Mouse (Mus musculus): ENCODE data around the gene Anxa3.

The Anxa3 gene

DNA sequence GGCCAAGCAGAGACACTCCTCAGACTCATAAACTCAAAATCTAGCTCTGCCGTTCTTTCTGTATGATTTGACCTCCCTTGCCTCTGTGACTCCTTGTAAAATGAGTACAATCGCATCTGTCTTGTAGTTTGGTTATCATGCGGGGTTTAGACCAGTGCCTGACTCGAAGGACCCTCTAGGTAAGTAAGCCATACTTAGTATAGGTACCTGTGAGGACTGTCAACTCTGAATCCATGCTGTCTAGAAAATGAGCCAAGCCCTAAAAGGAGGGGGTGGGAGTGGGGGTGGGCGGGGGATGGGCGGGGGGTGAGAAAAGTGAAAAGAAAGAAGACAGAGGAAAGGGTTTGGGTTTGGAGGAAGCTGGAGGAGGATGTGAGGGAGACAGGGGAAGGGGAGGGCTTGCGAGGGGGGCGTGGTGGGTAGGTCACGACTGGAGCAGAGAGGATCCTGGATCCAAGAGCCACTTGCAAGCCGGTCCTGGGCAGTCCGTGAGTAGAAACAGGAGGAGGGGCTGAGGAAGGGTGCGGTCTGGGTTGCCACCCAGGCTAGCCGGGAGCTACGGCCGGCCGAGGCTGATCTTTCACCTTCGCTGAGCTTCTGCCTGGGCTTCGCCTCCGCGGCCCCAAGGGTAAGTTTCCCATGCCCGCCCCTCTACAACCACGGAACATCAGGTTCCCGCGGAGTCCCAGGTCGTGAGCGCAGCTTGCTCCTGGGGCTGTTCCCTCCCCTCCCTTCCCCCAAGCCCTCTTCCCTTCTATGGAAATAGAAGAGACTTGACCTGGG is at the start of gene Anxa3:
Anxa3 (plus strand) TSS at position 404 of the 783 bp plus-strand sequence.
- peak; percentile 59 for DNase-seq

GRCm38 (mm10) chr5:96747195-96747984 is 45.7 kb upstream of the Anxa3 start:
- DNase-seq: no peak

DNA sequence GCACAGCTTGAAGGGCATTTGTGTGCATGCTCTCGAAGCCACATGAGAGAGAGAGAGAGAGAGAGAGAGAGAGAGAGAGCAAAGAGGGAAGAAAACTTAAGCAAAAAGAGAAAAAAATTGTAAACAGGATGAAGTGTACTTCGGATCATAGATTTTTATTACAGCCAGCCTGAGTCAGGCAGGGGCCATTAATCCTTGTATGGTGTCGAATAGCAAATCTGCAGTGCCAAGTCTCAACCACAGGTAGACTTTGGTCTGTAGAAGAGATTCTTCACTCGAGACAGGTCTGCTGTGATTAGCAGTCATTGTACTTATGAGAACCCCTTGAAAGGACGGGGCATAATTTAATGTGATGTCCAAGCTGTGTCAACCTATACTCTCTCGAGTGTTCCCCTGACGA is 35.5 kb upstream of the Anxa3 start:
- DNase-seq: no peak

GRCm38 (mm10) chr5:96762021-96762420 is 31.1 kb upstream of the Anxa3 start:
- no peak for DNase-seq

DNA sequence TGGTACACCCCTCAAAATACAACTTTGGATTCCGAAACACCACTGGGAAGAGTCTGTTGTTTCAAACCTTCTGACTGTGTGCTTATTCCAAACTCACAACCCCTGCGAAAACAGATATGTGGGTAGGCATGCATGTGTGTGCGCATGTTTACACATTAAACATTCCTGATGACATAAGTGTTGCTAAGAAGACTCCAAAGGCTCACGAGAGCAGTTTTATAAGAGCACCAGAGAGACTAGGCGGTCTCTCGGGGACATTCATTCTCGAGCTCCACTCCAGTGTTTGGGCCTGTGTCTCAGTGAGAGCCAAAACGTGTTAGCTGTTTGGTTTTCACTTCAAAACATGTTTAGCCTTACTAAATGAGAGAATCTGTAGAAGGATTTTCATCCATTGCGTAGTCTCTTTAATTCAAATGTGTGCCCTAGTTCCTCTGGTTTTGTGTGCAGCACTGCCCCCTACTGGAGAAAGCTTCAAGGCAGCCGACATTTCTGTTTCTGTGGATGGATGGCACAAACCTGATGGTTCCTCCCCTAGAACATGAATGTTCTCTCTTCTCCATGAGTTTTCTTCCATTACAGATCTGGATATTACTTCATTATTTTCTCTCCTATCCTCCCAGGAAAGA is 24.2 kb upstream of the Anxa3 start:
- DNase-seq: peak; percentile 34

DNA sequence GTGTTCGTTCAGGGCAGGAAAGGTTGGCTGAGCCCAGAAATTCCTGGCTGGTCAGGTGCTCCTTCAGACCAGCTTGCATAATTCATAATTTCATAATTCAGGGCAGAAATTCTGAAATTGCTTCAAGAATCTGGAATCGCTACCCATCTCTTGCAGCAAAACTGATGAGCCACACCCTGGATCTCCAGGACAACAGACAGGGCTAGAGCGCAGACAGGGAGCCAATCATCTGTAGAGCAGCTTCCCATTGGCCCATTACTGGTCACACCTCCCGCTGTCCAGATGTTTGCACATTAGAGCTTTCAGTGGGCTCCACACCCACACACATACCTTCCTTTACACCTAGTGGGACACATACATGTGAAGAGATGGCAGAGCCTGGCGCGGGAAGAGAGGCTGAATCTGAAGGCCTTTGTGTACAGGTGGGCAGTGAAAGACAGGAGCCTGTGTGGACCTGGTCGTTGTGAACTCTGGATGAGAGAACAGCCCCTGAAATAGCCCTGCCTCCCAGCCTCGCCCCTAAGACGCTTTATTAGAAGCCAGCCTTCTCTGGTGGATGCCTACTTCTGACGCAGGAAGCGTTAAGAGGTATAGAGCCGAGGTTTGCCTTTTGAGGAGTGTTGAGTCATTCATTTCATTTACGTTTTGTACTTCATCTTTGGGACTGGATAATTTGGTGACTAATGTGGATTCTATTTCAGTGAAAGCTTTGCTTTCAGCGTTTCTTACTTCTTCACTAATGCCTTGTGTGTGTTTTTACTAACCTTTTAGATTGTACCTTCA is 9.4 kb upstream of the Anxa3 start:
- no peak for DNase-seq

DNA sequence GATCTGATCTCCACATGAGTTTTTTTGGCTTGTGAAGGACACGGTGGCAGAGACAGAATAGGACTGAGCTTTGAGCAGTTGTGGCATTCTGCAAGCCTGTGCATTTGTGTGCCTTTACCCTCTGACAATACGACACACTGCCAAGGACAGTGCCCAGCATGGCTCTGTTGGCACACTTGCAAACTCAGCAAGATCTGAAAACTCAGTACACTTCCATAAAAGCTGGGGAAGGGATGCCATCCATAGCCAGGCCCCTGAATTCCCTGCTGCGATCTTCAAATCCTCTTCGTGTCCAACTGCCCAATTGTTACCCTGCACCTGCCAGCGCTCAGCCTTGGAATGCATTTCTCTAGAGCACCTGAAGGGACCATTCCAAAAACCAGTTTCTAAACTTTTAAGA is 8.0 kb upstream of the Anxa3 start:
- DNase-seq: no peak

- DNase-seq: peak; percentile 49
Measured at GRCm38 (mm10) chr5:96792422-96792821, 717 bp upstream of the Anxa3 start.

GRCm38 (mm10) chr5:96793953-96794635 is 955 bp downstream of the Anxa3 start:
- DNase-seq: no peak

GRCm38 (mm10) chr5:96795752-96796151 is 2.6 kb downstream of the Anxa3 start:
- DNase-seq: peak; percentile 27

DNA sequence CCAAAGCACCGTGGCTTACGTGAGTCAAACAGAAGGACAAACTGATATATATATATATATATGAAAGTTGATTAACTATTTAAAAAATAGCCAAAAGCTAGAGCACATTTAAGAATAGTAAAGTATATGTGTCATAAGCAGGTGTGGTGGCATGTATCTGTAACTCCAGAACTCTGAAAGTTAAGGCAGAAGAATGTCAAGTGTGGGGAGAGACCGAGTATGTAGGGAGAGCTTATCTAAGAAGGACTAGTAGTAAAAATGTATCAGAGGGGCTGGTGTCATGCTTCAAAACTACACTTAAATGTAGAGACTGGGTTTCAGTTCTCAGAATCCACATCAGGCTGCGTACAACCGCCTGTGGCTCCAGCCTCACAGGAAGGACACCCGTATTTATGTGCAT is 4.3 kb downstream of the Anxa3 start:
- no peak for DNase-seq

DNA sequence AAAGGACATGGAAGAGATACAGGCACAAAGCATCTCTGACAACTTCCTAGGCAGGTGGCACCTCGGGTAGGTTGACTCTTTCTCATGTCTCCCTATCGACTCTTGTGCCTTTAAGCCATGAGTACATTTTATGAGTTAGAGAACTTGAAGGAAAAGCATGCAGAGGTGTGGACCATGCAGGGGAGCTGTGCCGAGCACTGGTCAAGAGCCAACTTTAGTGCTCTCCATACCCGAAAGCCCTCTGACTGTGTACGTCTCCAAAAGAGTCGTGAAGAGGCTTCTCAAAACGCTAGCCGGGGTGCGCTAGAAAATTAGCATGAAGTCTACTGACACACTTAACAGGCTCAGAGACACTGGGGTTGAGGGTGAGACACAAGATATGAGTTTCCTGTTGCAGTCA is 6.0 kb downstream of the Anxa3 start:
- DNase-seq: no peak

GRCm38 (mm10) chr5:96799969-96800368 is 6.8 kb downstream of the Anxa3 start:
- DNase-seq: no peak

DNA sequence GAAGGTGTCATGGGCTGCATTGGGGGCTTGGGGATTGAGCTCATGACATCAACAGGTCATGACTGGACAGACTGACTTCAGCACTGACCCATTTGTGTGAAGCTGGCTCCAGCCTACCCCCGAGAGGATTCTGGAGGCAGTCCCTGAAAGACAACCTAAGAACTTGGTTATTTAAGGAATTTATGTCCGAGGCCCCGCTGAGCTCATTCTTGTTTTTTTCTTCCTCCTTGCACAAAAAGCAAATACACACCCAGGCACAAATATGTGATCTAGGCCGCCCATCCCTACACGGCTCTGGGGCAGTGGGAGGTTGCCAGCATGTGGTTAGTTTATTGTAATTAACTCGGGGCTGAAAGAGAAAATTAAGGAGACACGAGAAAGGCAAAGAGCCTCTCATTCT is 9.0 kb downstream of the Anxa3 start:
- no peak for DNase-seq

GRCm38 (mm10) chr5:96803091-96803490 is 10.0 kb downstream of the Anxa3 start:
- peak; percentile 20 for DNase-seq

GRCm38 (mm10) chr5:96804304-96804703 is 11.2 kb downstream of the Anxa3 start:
- DNase-seq: peak; percentile 30

GRCm38 (mm10) chr5:96804813-96805212 is 11.7 kb downstream of the Anxa3 start:
- DNase-seq: no peak

DNA sequence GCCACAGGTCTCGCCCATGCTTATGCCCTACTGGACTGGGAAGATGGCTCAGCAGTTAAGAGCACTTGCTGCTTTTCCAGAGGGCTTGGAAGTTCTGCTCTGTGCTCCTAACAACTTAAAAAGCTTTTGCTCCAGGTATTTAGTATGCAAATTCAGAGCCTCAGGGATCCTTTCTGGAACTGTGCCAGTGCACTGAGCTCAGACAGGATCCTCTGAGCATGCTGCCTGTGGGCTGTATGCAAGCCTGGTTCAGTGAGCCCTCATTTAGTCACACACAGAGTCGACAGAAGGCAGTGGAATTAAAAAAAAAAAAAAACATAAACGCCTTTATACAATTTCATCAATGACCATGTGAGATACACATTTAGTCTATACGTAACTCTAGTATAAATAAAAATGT is 17.5 kb downstream of the Anxa3 start:
- no peak for DNase-seq

DNA sequence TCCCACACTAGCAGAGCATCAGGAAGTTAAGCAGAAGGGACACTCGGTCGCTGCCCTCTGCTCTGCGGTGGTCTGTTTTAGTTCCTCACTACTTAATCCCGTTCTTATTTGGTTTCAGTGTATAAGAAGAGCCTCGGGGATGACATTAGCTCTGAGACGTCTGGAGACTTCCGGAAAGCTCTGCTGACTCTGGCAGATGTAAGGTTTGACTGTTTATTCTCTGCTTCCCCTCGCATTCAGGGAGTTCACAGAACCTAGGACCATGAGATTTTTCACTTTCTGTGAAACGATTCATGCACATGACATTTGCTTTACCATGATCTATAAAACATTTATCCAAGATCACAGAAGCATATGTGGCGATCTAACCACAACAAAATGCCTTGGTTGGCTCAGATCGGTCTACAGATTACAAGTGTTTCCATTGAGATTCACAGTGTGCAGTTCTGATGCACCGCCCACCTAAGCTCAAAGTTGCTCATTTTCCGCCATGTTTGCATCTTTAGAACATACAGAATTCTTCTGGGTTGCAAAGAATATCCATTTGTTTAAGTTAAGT is 31.7 kb downstream of the Anxa3 start:
- no peak for DNase-seq

- DNase-seq: no peak
Measured at GRCm38 (mm10) chr5:96827176-96827575, 34.0 kb downstream of the Anxa3 start.

DNA sequence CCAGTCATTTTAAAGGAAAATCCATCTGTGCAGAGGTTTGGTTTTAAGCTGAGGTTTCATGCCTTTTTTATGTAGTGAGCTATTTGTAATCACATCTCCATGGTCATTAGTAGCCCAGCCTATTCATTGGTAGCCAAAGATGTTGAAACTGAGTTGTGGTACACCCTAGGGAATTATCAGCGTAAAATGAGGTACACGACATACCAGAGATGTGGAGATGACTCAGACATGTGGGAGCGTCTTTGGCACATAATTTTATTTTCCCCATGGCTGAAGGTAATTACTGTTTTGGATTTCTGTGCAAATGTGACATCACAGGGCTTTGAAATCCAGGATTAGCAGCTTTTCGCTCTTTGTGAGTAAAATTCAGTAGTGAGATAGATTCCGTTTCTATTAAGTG is 41.2 kb downstream of the Anxa3 start:
- DNase-seq: no peak

- DNase-seq: no peak
Measured at GRCm38 (mm10) chr5:96847986-96848385, 54.8 kb downstream of the Anxa3 start.
